In genomic region chr7:142371398-142371767, GRCm38 (mm10) we compare ENCODE assay signal across 8 mouse cellular contexts. TPM values are rescaled to one million over a fixed set of nuclear protein-coding genes. Genes with fewer than 3 reads are reported as not detected.
DNase-seq lines count a peak whose midpoint lies in the region; ATAC-seq and TF ChIP-seq lines count a peak whose summit lies in the region.

No protein-coding gene starts in this region.

- H3K9ac ChIP-seq in forebrain, embryonic 15.5 days (replicated peaks) = peak overlapping the region; percentile 42; the same call in 1 of the 2 replicates
- no peak overlapping the region; the same call in 1 of the 2 replicates for H3K9ac ChIP-seq in stomach, postnatal 0 days (ENCODE audit: low read length)

- WGBS in bone marrow, adult 2 months = 36% methylated on average over 11 of the region's 11 CpGs
- WGBS in forebrain, embryonic 15.5 days = 18% methylated on average over 11 of the region's 11 CpGs
- whole genome bisulfite sequencing in stomach, postnatal 0 days = 33% methylated on average over 11 of the region's 11 CpGs

- H3K4me1 ChIP-seq in bone marrow, adult 2 months (ENCODE audit: control insufficient read depth, insufficient read depth, low read length) = peaks cover 4% of the 10 kb centered on the region
- peaks cover 14% of the 10 kb centered on the region for H3K4me1 ChIP-seq in forebrain, embryonic 15.5 days
- no peaks in the 10 kb centered on the region for H3K4me1 ChIP-seq in stomach, postnatal 0 days (replicated peaks; ENCODE audit: control insufficient read depth, insufficient read depth)

- no peak for DNase-seq in gastrocnemius, adult 2 months
- no peak for DNase-seq in gastrocnemius, postnatal 36 days
- peak; percentile 62 for DNase-seq in layer of hippocampus, adult 9-10 months (ENCODE audit: low spot score)
- DNase-seq in lung, postnatal 36 days = peak; percentile 55
- DNase-seq in stomach, postnatal 0 days (ENCODE audit: low spot score) = no peak
- no peak for DNase-seq in ovary, adult 18-20 months (ENCODE audit: low spot score)

- H3K9me3 ChIP-seq in forebrain, embryonic 15.5 days = no peaks in the 10 kb centered on the region
- H3K9me3 ChIP-seq in stomach, postnatal 0 days (ENCODE audit: control insufficient read depth, low read length) = no peaks in the 10 kb centered on the region

- peak overlapping the region; percentile 77 for H3K27ac ChIP-seq in gastrocnemius, adult 2 months
- H3K27ac ChIP-seq in bone marrow, adult 2 months (ENCODE audit: control insufficient read depth, insufficient read depth, low read depth, low read length, poor library complexity) = peak overlapping the region; percentile 30; the same call in 1 of the 2 replicates
- no peak overlapping the region for H3K27ac ChIP-seq in forebrain, embryonic 15.5 days (replicated peaks)
- peak overlapping the region; percentile 13; the same call in 1 of the 2 replicates for H3K27ac ChIP-seq in stomach, postnatal 0 days (replicated peaks)

- peak overlapping the region; percentile 80 for H3K4me3 ChIP-seq in gastrocnemius, adult 2 months
- H3K4me3 ChIP-seq in bone marrow, adult 2 months (replicated peaks; ENCODE audit: control insufficient read depth, low read depth, low read length) = peak overlapping the region; percentile 64
- peak overlapping the region; percentile 43 for H3K4me3 ChIP-seq in forebrain, embryonic 15.5 days
- H3K4me3 ChIP-seq in stomach, postnatal 0 days (ENCODE audit: low read depth, low read length) = peak overlapping the region; percentile 45

- TF ChIP-seq EP300 in stomach, postnatal 0 days (optimal IDR thresholded peaks at IDR 0.05) = no peak

- intact Hi-C loops in gastrocnemius, adult 2 months (cut with DNase I) = no loop called here
- intact Hi-C loops in gastrocnemius, postnatal 36 days (cut with DNase I) = no loop called here

- no peak for TF ChIP-seq POLR2A in bone marrow, adult 2 months (IDR thresholded peaks at IDR 0.05; ENCODE audit: borderline replicate concordance, control insufficient read depth, low read depth, low read length)

- TF ChIP-seq CTCF in gastrocnemius, adult 2 months (IDR thresholded peaks at IDR 0.05) = no peak
- no peak for TF ChIP-seq CTCF in bone marrow, adult 2 months (IDR thresholded peaks at IDR 0.05; ENCODE audit: control insufficient read depth, insufficient read depth, low read length)
- TF ChIP-seq CTCF in stomach, postnatal 0 days (IDR thresholded peaks at IDR 0.05; ENCODE audit: low read depth) = no peak

- peaks cover 25% of the 10 kb centered on the region for H3K27me3 ChIP-seq in forebrain, embryonic 15.5 days
- H3K27me3 ChIP-seq in stomach, postnatal 0 days (ENCODE audit: control insufficient read depth, insufficient read depth, low read length) = no peaks in the 10 kb centered on the region

- peak overlapping the region; percentile 75 for H3K4me2 ChIP-seq in forebrain, embryonic 15.5 days (replicated peaks)
- H3K4me2 ChIP-seq in stomach, postnatal 0 days (replicated peaks; ENCODE audit: low read depth) = peak overlapping the region; percentile 73

- no peak for ATAC-seq in forebrain, embryonic 15.5 days (replicated peaks)
- 0 out of 2 replicates have a peak, but pooled peaks have one; percentile 11 for ATAC-seq in stomach, postnatal 0 days (ENCODE audit: low FRiP score, low TSS enrichment)

- peaks cover 6% of the 10 kb centered on the region; the same call in 1 of the 2 replicates for H3K36me3 ChIP-seq in forebrain, embryonic 15.5 days
- H3K36me3 ChIP-seq in stomach, postnatal 0 days (ENCODE audit: control insufficient read depth, insufficient read depth, low read length) = peaks cover 6% of the 10 kb centered on the region

RNA-seq across cellular contexts. Expression of gene Ifitm10, which starts 2.2 kb away (rescaled TPM):
- total RNA-seq in gastrocnemius, adult 2 months (2021) = 1 to 10 TPM; 3.0 to 4.1 TPM
- total RNA-seq in gastrocnemius, postnatal 36 days (2021) = 1 to 10 TPM; 2.8 to 6.8 TPM
- polyA plus RNA-seq in bone marrow, adult 2 months (2011; ENCODE audit: insufficient read depth, insufficient read length, low replicate concordance, missing spikeins) = 1.6 and 6.2 TPM in 2 replicates
- polyA plus RNA-seq in forebrain, embryonic 15.5 days (2015; fragmentation: Nextera tagmentation; extraction: Ambion mirVana) = 2.4 and 3.1 TPM in 2 replicates
- 9.9 and 12.0 TPM in 2 replicates for polyA plus RNA-seq in stomach, postnatal 0 days (2015; fragmentation: Nextera tagmentation; extraction: Ambion mirVana)

RNA-seq across cellular contexts. Expression of gene Gm49369, which starts 11.1 kb away (rescaled TPM):
- 1 to 10 TPM; 1.5 to 1.8 TPM for total RNA-seq in gastrocnemius, adult 2 months (2021)
- total RNA-seq in gastrocnemius, postnatal 36 days (2021) = 1 to 10 TPM; 3.9 to 9.2 TPM
- not detected in 2 replicates for polyA plus RNA-seq in bone marrow, adult 2 months (2011; ENCODE audit: insufficient read depth, insufficient read length, low replicate concordance, missing spikeins)
- 1.0 and 3.0 TPM in 2 replicates for polyA plus RNA-seq in forebrain, embryonic 15.5 days (2015; fragmentation: Nextera tagmentation; extraction: Ambion mirVana)
- polyA plus RNA-seq in stomach, postnatal 0 days (2015; fragmentation: Nextera tagmentation; extraction: Ambion mirVana) = 0.80 and 0.81 TPM in 2 replicates

RNA-seq across cellular contexts. Expression of gene Ctsd, which starts 16.5 kb away (rescaled TPM):
- total RNA-seq in gastrocnemius, adult 2 months (2021) = 100 to 1,000 TPM; 411 to 467 TPM
- 100 to 1,000 TPM; 330 to 388 TPM for total RNA-seq in gastrocnemius, postnatal 36 days (2021)
- polyA plus RNA-seq in bone marrow, adult 2 months (2011; ENCODE audit: insufficient read depth, insufficient read length, low replicate concordance, missing spikeins) = 137 and 308 TPM in 2 replicates
- polyA plus RNA-seq in forebrain, embryonic 15.5 days (2015; fragmentation: Nextera tagmentation; extraction: Ambion mirVana) = 195 and 218 TPM in 2 replicates
- polyA plus RNA-seq in stomach, postnatal 0 days (2015; fragmentation: Nextera tagmentation; extraction: Ambion mirVana) = 798 and 841 TPM in 2 replicates

Comparison
In these comparisons a context has a peak if more than half of its experiments do, and no peak if none do; other contexts are left out.
1. DNase-seq: peak in layer of hippocampus, adult 9-10 months (single experiment) and lung, postnatal 36 days (single experiment); none in gastrocnemius, adult 2 months (single experiment), gastrocnemius, postnatal 36 days (0 of 2), stomach, postnatal 0 days (single experiment) and ovary, adult 18-20 months (single experiment).
2. Peak in every context shown above with its lines, with median percentiles within 50 percentile points of each other: H3K4me3 ChIP-seq.